Mouse (Mus musculus) embryonic facial prominence, embryonic 14.5 days (tissue): Measurements from ENCODE around the gene Wdr59. TPM values are rescaled to one million over a fixed set of nuclear protein-coding genes. Genes with fewer than 3 reads are reported as not detected.
A peak's percentile ranks its signal among the peaks of the same experiment; 100 is the strongest.

ENCODE experiments used
- ATAC-seq: fragments of 200-750 bp; cut with Nextera tagmentation; 2 replicates; pipeline ENCODE4 v1.8.0; 2017; ENCODE audit warnings: low read depth, moderate number of reproducible peaks, moderate TSS enrichment
- DNase-seq: peaks from one replicate; pipeline ENCODE4 v3.0.0-alpha.2; 2015; ENCODE audit warnings: low spot score
- H3K27ac ChIP-seq: fragments of 300-500 bp; sonication (generic); replicated peaks from 2 replicates; pipeline ENCODE4 v1.5.1; 2014; ENCODE audit warnings: low read depth, mild to moderate bottlenecking, low read length, moderate library complexity
- H3K27me3 ChIP-seq: fragments of 300-500 bp; sonication (generic); replicated peaks from 2 replicates; pipeline ENCODE4 v1.6.1; 2014; ENCODE audit warnings: low read length; ENCODE audit not compliant: control insufficient read depth, insufficient read depth
- H3K36me3 ChIP-seq: fragments of 300-500 bp; sonication (generic); 2 replicates; pipeline ENCODE4 v1.6.1; 2014; ENCODE audit warnings: low read length, mixed read lengths; ENCODE audit not compliant: control insufficient read depth, insufficient read depth
- H3K4me1 ChIP-seq: fragments of 300-500 bp; sonication (generic); 2 replicates; pipeline ENCODE4 v1.6.1; 2014; ENCODE audit warnings: antibody characterized with exemption, low read length; ENCODE audit not compliant: control insufficient read depth, insufficient read depth
- H3K4me2 ChIP-seq: fragments of 300-500 bp; sonication (generic); 2 replicates; pipeline ENCODE4 v1.6.1; 2014; ENCODE audit warnings: low read depth, mild to moderate bottlenecking, low read length, moderate library complexity, mixed read lengths
- H3K4me3 ChIP-seq: fragments of 300-500 bp; sonication (generic); 2 replicates; pipeline ENCODE4 v1.5.1; 2014; ENCODE audit warnings: low read depth, mild to moderate bottlenecking, low read length
- H3K9ac ChIP-seq: fragments of 300-500 bp; sonication (generic); 2 replicates; pipeline ENCODE4 v1.6.1; 2014; ENCODE audit warnings: low read depth, mild to moderate bottlenecking, low read length, moderate library complexity, mixed read lengths
- H3K9me3 ChIP-seq: fragments of 300-500 bp; sonication (generic); 2 replicates; pipeline ENCODE4 v1.6.1; 2016; ENCODE audit warnings: low read length; ENCODE audit not compliant: control insufficient read depth
- WGBS: fragments of 180-500 bp; shearing (Covaris S2); extraction: QIAGEN DNeasy Blood & Tissue Kit; methylation state at CpG from one replicate; pipeline ENCODE4 v1.1.7; 2014; 5-methylcytosine and 5-hydroxymethylcytosine counted together
- polyA plus RNA-seq: library from polyadenylated mRNA; unstranded; fragments of >200 nt; fragmentation: Nextera tagmentation; extraction: Ambion mirVana; gene quantifications from 2 replicates; pipeline ENCODE4 v1.2.1, GENCODE M21; 2014

Wdr59 gene
- polyA plus RNA-seq, 1 experiment from 2014 or later: 4.6 TPM

DNA sequence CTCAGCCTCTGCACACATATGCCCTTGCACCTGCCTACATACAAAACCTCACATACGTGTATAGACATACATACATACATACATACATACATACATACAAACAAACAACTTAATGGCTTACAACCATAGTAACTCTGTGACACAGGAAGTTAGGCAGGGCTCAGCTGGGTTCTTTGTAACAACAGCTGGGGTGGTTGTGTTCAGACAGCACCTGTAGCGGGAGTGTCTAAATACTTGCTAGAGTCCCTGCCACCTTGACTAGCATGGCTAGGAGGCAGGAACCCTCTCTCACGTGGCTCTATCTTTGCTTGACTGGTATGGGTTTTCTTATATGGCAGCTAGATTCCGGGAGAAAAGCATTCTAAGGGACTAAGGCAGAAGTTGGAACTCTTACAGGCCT, 41.8 kb upstream of the Wdr59 start:
- DNase-seq (no peak), ATAC-seq (no peak)
- H3K36me3 ChIP-seq: no peaks in the 10 kb centered on the region
- no peak overlapping the region for H3K4me2 ChIP-seq
- H3K9ac ChIP-seq: no peak overlapping the region
- H3K27me3 ChIP-seq: no peaks in the 10 kb centered on the region
- H3K9me3 ChIP-seq: no peaks in the 10 kb centered on the region
- H3K27ac ChIP-seq: no peak overlapping the region
- H3K4me3 ChIP-seq: no peak overlapping the region
- peaks cover 4% of the 10 kb centered on the region; the same call in 1 of the 2 replicates for H3K4me1 ChIP-seq
- WGBS: 89% methylated on average over 4 of the region's 4 CpGs

GRCm38 (mm10) chr8:111563075-111563474, 41.2 kb upstream of the Wdr59 start:
- Histone ChIP-seq H3K27ac (no peak overlapping the region), H3K27me3 (no peaks in the 10 kb centered on the region), H3K36me3 (no peaks in the 10 kb centered on the region), H3K9me3 (no peaks in the 10 kb centered on the region), H3K9ac (no peak overlapping the region), H3K4me2 (no peak overlapping the region), H3K4me3 (no peak overlapping the region), H3K4me1 (peaks cover 4% of the 10 kb centered on the region; the same call in 1 of the 2 replicates)
- ATAC-seq (no peak), DNase-seq (no peak)
- 98% methylated on average over 4 of the region's 5 CpGs for WGBS

DNA sequence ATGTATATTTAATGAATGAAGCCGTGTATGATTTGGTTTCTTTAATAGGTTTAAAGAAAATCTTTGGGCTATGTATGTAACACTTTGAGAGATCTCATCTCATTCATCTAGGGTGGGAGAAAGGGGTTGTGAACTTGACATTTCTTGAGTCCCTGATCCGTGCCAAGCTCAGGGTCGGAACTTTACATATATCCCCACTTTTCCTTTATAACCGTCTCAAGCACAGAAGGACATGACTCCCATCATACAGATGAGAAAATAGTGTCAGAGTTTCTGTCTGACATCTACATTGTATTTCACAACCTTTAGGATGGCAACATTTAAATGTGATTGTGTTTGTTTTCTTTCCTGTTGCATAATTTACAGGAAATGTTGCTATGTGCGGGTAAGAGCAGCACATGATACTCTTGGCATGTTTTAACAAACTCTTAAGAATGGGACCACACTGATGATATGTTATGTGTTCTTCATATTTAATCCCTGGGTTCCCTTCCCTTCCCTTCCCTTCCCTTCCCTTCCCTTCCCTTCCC, 40.4 kb upstream of the Wdr59 start:
- 92% methylated on average over 5 of the region's 5 CpGs for WGBS

DNA sequence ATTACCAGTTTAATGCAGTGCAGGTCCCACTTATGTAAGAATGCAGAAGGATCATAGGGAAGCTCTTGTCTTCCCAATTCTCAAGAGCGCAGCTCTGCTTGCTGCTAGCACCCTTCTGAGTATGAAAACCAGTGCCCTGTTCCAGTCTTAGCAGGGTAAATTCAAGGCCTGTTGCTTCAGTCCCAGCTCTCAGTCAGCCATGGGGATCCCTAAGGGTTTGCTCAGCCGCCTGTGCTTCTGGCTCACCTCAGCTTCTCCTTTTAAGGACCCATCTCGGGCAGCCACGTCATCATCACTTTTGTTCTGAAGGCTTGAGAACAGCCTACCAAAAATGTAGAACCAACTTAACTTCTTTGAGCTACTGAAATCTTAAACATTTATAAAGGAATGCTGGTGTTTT, 39.9 kb upstream of the Wdr59 start:
- 79% methylated on average over 4 of the region's 4 CpGs for WGBS
- no peak overlapping the region for H3K9ac ChIP-seq
- no peak overlapping the region for H3K4me2 ChIP-seq
- H3K4me3 ChIP-seq: no peak overlapping the region
- no peaks in the 10 kb centered on the region for H3K9me3 ChIP-seq
- H3K36me3 ChIP-seq: no peaks in the 10 kb centered on the region
- H3K27me3 ChIP-seq: no peaks in the 10 kb centered on the region
- DNase-seq (no peak), ATAC-seq (no peak)
- 0 out of 2 replicates have a peak, but pooled peaks cover 4% of the 10 kb centered on the region for H3K4me1 ChIP-seq
- H3K27ac ChIP-seq: no peak overlapping the region

More for the DNA sequence above, 40.4 kb upstream of the Wdr59 start:
- DNase-seq (no peak), ATAC-seq (no peak)
- Histone ChIP-seq H3K27ac (no peak overlapping the region), H3K4me3 (no peak overlapping the region), H3K9me3 (no peaks in the 10 kb centered on the region), H3K4me1 (0 out of 2 replicates have a peak, but pooled peaks cover 4% of the 10 kb centered on the region), H3K4me2 (no peak overlapping the region), H3K9ac (no peak overlapping the region), H3K36me3 (no peaks in the 10 kb centered on the region), H3K27me3 (no peaks in the 10 kb centered on the region)

DNA sequence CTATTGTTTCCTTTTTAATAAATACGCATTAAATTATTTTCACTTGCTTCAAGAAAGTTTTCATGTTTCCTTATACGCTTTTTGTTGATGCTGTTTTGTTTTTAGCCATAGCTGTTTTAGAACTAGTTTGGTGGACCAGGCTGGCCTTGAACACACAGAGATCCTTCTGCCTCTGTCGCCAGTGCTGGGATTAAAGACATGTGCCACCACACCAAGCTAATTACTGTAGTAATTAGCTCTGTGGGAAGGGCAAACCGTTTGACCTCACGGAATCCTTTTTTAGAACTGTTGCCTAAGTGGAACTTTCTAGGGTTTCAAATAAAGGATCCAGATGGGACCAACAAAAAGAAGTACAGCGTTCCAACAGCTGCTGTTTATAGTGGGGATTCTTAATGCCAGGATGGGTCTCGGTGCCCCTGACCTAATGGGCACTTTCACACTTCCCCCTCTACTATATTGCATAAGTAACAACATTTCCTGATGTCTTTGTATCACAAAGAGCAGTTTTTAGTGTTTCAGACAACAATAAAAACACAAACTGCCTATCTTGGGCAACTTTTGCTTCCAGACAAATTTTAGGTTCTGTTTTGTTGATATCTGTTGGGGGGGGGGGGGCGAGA, 29.7 kb upstream of the Wdr59 start:
- ATAC-seq (no peak), DNase-seq (no peak)
- H3K4me1 ChIP-seq: peaks cover 11% of the 10 kb centered on the region; the same call in 1 of the 2 replicates
- no peaks in the 10 kb centered on the region for H3K9me3 ChIP-seq
- no peaks in the 10 kb centered on the region for H3K27me3 ChIP-seq
- H3K4me3 ChIP-seq: no peak overlapping the region
- no peak overlapping the region for H3K4me2 ChIP-seq
- H3K36me3 ChIP-seq: peaks cover 3% of the 10 kb centered on the region; the same call in 1 of the 2 replicates
- H3K27ac ChIP-seq: 0 out of 2 replicates have a peak overlapping the region, but pooled peaks have one; percentile 0
- WGBS: 61% methylated on average over 8 of the region's 8 CpGs
- no peak overlapping the region for H3K9ac ChIP-seq

DNA sequence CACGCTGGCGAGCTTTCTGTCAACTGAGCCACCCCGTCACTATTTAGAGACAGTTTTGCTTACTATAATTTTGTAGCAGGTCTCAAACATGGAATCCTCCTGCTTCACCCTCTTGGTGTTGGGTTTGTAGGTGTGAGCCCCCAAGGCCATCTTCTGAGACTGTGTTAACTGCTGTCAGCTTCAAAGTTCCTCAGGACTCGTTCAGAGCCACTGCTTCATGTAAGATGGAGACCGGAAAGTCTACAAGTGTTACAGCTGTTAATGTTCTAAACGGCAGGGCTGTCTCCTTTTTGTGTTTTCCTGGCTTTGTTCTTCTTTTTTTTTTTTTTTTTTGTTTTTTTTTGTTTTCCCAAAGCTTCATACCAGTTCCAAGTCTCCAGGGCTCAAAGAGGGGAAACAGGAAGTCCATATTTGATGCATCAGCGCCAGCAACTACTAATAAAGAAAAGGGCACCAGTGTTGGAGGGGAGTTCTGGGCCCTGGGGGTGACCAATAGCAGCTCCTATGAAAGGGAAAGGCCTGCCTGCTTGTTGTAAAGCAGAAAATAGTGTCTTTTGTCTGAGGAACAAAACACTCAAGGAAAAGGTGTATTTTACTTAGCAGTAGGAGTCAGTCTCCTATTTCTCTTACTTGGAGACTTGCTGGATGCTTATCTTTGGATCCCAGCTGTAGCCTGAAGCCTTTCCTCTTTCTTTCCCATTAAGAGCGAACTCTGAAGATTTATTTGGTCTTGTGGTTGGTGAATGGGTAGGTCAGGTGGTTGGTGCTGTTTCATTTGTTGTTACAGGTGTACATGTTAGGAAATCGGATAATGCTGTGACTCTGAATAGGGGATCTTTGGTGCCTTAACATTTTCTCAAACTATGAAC, 28.3 kb upstream of the Wdr59 start:
- H3K27me3 ChIP-seq: no peaks in the 10 kb centered on the region
- H3K27ac ChIP-seq: peak overlapping the region; percentile 62; the same call in 1 of the 2 replicates
- 68% methylated on average over 9 of the region's 9 CpGs for WGBS
- peaks cover 10% of the 10 kb centered on the region; the same call in 1 of the 2 replicates for H3K4me1 ChIP-seq
- H3K9ac ChIP-seq: no peak overlapping the region
- no peaks in the 10 kb centered on the region for H3K9me3 ChIP-seq
- ATAC-seq (no peak), DNase-seq (peak; percentile 41)
- H3K36me3 ChIP-seq: peaks cover 3% of the 10 kb centered on the region; the same call in 1 of the 2 replicates
- no peak overlapping the region for H3K4me3 ChIP-seq
- no peak overlapping the region for H3K4me2 ChIP-seq

DNA sequence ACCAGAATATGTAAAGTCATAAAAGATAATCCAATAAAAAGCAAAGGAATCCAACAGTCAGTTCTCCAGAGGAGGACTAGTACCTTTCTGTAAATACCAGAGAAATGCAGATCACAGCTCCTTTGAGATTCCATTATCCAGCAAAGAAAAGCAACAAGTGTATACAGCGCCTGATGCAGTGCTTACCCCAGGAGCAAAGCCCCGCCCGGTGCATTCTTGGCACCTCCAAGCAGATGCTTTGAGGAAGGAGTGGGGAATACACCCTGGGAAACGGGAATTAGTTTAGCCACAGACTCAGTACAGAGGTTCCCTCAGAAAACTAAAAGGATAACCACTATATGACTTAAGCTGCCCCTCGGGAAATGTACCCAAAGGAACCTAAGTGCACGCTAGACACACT, 26.3 kb upstream of the Wdr59 start:
- DNase-seq (peak; percentile 24), ATAC-seq (peak; percentile 69; the same call in 1 of the 2 replicates)
- 87% methylated on average over 6 of the region's 6 CpGs for WGBS
- Histone ChIP-seq H3K4me1 (peaks cover 7% of the 10 kb centered on the region; the same call in 1 of the 2 replicates), H3K9ac (no peak overlapping the region), H3K4me2 (no peak overlapping the region), H3K27ac (no peak overlapping the region), H3K27me3 (no peaks in the 10 kb centered on the region), H3K36me3 (peaks cover 7% of the 10 kb centered on the region; the same call in 1 of the 2 replicates), H3K9me3 (no peaks in the 10 kb centered on the region), H3K4me3 (no peak overlapping the region)

- ATAC-seq: no peak
- no peak for DNase-seq
- no peak overlapping the region for H3K27ac ChIP-seq
Measured at GRCm38 (mm10) chr8:111547144-111547543, 25.3 kb upstream of the Wdr59 start.

More at GRCm38 (mm10) chr8:111547144-111547543, 25.3 kb upstream of the Wdr59 start:
- Histone ChIP-seq H3K27me3 (no peaks in the 10 kb centered on the region), H3K9me3 (no peaks in the 10 kb centered on the region), H3K4me2 (no peak overlapping the region), H3K36me3 (peaks cover 7% of the 10 kb centered on the region; the same call in 1 of the 2 replicates), H3K9ac (no peak overlapping the region), H3K4me3 (no peak overlapping the region), H3K4me1 (peaks cover 5% of the 10 kb centered on the region; the same call in 1 of the 2 replicates)
- 88% methylated on average over 3 of the region's 3 CpGs for WGBS
